Mouse (Mus musculus): ENCODE results near the gene D330020A13Rik. TPM values are rescaled to one million over a fixed set of nuclear protein-coding genes. Genes with fewer than 3 reads are reported as not detected.

D330020A13Rik gene
- total and polyA plus RNA-seq, 2 experiments from 2014 or later = not detected

DNA sequence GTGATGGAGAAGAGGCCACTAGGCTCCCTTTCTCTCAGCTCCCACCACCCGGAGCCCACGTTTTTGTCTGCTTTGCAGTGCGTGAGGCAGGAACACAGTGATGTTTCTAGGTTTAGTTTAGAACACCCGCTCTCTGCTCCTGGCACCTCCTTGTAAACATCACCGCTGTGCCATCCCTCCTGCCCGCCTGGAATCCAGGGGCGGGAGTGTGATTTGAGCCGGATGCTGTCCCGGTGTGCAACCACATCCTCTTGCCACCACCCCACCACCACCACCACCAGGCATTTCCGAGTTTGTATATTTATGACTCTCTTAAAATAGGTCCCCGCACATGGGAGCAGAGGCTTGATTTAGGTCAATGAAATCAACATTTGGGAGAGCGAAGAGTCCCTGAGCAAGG lies 38.5 kb upstream of the D330020A13Rik start:
- DNase-seq = no peak
- no peak overlapping the region for H3K4me2 ChIP-seq (ENCODE audit: low read depth)
- no peak overlapping the region for H3K4me3 ChIP-seq (ENCODE audit: low read depth, low read length)
- H3K27me3 ChIP-seq (ENCODE audit: insufficient read depth, low read length) = no peaks in the 10 kb centered on the region
- no peak for TF ChIP-seq CTCF (IDR thresholded peaks at IDR 0.05; ENCODE audit: low read depth)
- no peak overlapping the region for H3K27ac ChIP-seq (ENCODE audit: low read depth, low read length)
- no peak for ATAC-seq
- no peaks in the 10 kb centered on the region for H3K36me3 ChIP-seq (ENCODE audit: insufficient read depth)
- 91% methylated on average over 12 of the region's 12 CpGs for WGBS
- no peak overlapping the region for H3K9ac ChIP-seq
- no peaks in the 10 kb centered on the region for H3K4me1 ChIP-seq (ENCODE audit: insufficient read depth)
- no peaks in the 10 kb centered on the region for H3K9me3 ChIP-seq (ENCODE audit: low read length)

- TF ChIP-seq CTCF (IDR thresholded peaks at IDR 0.05; ENCODE audit: low read depth) = no peak
- Histone ChIP-seq H3K4me3 (ENCODE audit: low read depth, low read length) (no peak overlapping the region), H3K4me1 (ENCODE audit: insufficient read depth) (no peaks in the 10 kb centered on the region), H3K36me3 (ENCODE audit: insufficient read depth) (no peaks in the 10 kb centered on the region), H3K27me3 (ENCODE audit: insufficient read depth, low read length) (no peaks in the 10 kb centered on the region), H3K9ac (no peak overlapping the region), H3K9me3 (ENCODE audit: low read length) (no peaks in the 10 kb centered on the region), H3K4me2 (ENCODE audit: low read depth) (no peak overlapping the region), H3K27ac (ENCODE audit: low read depth, low read length) (no peak overlapping the region)
- WGBS = 75% methylated on average over 5 of the region's 5 CpGs
- ATAC-seq (no peak), DNase-seq (no peak)
Measured at GRCm38 (mm10) chr6:120256431-120256935, 37.7 kb upstream of the D330020A13Rik start.

GRCm38 (mm10) chr6:120259481-120259880 lies 34.7 kb upstream of the D330020A13Rik start:
- Histone ChIP-seq H3K9me3 (ENCODE audit: low read length) (no peaks in the 10 kb centered on the region), H3K4me3 (ENCODE audit: low read depth, low read length) (no peak overlapping the region), H3K4me1 (ENCODE audit: insufficient read depth) (no peaks in the 10 kb centered on the region), H3K36me3 (ENCODE audit: insufficient read depth) (no peaks in the 10 kb centered on the region), H3K9ac (no peak overlapping the region), H3K27me3 (ENCODE audit: insufficient read depth, low read length) (no peaks in the 10 kb centered on the region), H3K27ac (ENCODE audit: low read depth, low read length) (no peak overlapping the region), H3K4me2 (ENCODE audit: low read depth) (no peak overlapping the region)
- no peak for ATAC-seq
- DNase-seq = no peak
- 36% methylated on average over 9 of the region's 9 CpGs for WGBS
- no peak for TF ChIP-seq CTCF (IDR thresholded peaks at IDR 0.05; ENCODE audit: low read depth)

DNA sequence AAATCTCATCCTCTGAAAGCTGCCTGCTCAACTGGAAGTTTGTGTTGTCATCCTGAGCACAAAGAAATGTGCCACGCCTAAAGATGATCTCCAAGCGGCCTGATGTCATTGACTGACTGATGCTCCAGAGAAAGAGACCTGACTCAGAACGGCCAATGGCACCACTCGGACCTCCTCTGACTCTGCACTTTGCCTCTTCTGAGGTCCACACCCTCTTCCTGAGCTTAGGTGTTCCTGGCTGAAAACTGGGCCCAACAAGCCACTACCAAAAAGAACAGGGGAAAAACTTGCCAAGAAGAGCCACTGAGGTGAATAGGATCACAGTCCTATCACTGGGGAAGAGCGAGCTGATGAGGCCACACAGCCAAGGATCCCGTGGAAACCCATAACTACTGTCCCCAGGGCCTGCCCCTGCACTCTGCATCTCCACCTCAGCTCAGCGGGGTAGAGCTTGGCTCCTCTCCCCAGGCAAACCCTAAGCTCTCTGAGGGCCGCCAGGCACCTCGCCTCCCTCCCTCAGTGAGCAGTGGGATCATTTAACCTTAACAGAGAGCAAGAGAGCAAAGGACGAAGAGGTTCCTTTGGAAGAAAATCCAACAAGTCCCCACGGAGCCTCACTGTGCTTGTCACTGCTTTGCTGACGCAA lies 31.2 kb upstream of the D330020A13Rik start:
- DNase-seq (no peak), ATAC-seq (no peak)
- Histone ChIP-seq H3K27ac (ENCODE audit: low read depth, low read length) (no peak overlapping the region), H3K4me2 (ENCODE audit: low read depth) (no peak overlapping the region), H3K9me3 (ENCODE audit: low read length) (no peaks in the 10 kb centered on the region), H3K27me3 (ENCODE audit: insufficient read depth, low read length) (no peaks in the 10 kb centered on the region), H3K4me3 (ENCODE audit: low read depth, low read length) (no peak overlapping the region), H3K9ac (no peak overlapping the region), H3K4me1 (ENCODE audit: insufficient read depth) (no peaks in the 10 kb centered on the region), H3K36me3 (ENCODE audit: insufficient read depth) (no peaks in the 10 kb centered on the region)
- TF ChIP-seq CTCF (IDR thresholded peaks at IDR 0.05; ENCODE audit: low read depth) = no peak
- 60% methylated on average over 12 of the region's 12 CpGs for WGBS

DNA sequence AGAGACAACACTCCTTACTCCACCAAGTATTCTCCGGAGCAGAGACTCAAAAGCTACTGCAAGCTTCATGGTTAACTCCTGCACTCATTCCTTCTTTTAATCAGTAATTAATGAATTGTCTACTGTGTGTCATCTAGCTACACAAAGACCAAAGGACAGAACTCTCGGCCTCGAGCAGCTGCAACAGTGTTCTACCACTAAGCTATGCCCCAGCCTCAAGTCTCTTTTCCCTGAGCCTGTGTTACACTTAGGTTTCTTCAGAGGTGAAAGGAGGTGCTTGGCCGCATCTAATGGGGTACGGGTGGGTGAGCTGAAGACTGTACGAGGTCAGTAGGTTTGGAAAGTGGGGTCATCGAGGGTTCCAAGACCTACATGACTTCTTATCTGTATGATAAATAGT lies 30.6 kb upstream of the D330020A13Rik start:
- no peak overlapping the region for H3K4me2 ChIP-seq (ENCODE audit: low read depth)
- no peak for TF ChIP-seq CTCF (IDR thresholded peaks at IDR 0.05; ENCODE audit: low read depth)
- no peaks in the 10 kb centered on the region for H3K4me1 ChIP-seq (ENCODE audit: insufficient read depth)
- H3K9me3 ChIP-seq (ENCODE audit: low read length) = no peaks in the 10 kb centered on the region
- WGBS = 82% methylated on average over 7 of the region's 7 CpGs
- no peak overlapping the region for H3K27ac ChIP-seq (ENCODE audit: low read depth, low read length)
- H3K9ac ChIP-seq = no peak overlapping the region
- H3K4me3 ChIP-seq (ENCODE audit: low read depth, low read length) = no peak overlapping the region
- DNase-seq (no peak), ATAC-seq (no peak)
- H3K27me3 ChIP-seq (ENCODE audit: insufficient read depth, low read length) = no peaks in the 10 kb centered on the region
- H3K36me3 ChIP-seq (ENCODE audit: insufficient read depth) = no peaks in the 10 kb centered on the region

GRCm38 (mm10) chr6:120264151-120264550 lies 30.0 kb upstream of the D330020A13Rik start:
- DNase-seq (no peak), ATAC-seq (no peak)
- Histone ChIP-seq H3K4me2 (ENCODE audit: low read depth) (no peak overlapping the region), H3K27ac (ENCODE audit: low read depth, low read length) (no peak overlapping the region), H3K36me3 (ENCODE audit: insufficient read depth) (no peaks in the 10 kb centered on the region), H3K9me3 (ENCODE audit: low read length) (no peaks in the 10 kb centered on the region), H3K4me1 (ENCODE audit: insufficient read depth) (no peaks in the 10 kb centered on the region), H3K9ac (no peak overlapping the region), H3K27me3 (ENCODE audit: insufficient read depth, low read length) (no peaks in the 10 kb centered on the region), H3K4me3 (ENCODE audit: low read depth, low read length) (no peak overlapping the region)
- 80% methylated on average over 6 of the region's 6 CpGs for WGBS
- TF ChIP-seq CTCF (IDR thresholded peaks at IDR 0.05; ENCODE audit: low read depth) = no peak

DNA sequence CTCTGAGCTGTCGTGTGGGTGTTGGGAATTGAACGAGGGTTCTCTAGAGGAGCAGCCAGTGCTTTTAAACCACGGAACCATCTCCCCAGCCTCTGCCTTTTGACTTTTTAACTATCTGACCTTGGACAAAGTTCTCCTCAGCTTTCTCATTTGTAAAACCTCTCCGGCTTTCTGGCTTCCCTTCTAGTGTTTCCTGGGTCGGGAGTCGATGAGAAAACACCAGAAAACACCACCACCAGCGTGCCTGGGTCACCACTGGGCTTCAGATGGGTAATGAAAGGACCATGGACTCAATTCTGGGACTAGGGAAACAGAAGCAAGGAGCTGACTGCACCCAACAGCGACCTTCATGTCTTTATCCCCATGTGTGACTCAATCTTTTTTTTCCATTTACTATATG lies 20.0 kb upstream of the D330020A13Rik start:
- Histone ChIP-seq H3K9ac (no peak overlapping the region), H3K27me3 (ENCODE audit: insufficient read depth, low read length) (no peaks in the 10 kb centered on the region), H3K27ac (ENCODE audit: low read depth, low read length) (no peak overlapping the region), H3K4me3 (ENCODE audit: low read depth, low read length) (no peak overlapping the region), H3K9me3 (ENCODE audit: low read length) (no peaks in the 10 kb centered on the region), H3K4me1 (ENCODE audit: insufficient read depth) (no peaks in the 10 kb centered on the region), H3K4me2 (ENCODE audit: low read depth) (no peak overlapping the region), H3K36me3 (ENCODE audit: insufficient read depth) (no peaks in the 10 kb centered on the region)
- TF ChIP-seq CTCF (IDR thresholded peaks at IDR 0.05; ENCODE audit: low read depth) = no peak
- DNase-seq (no peak), ATAC-seq (no peak)
- 80% methylated on average over 8 of the region's 8 CpGs for WGBS

All from forebrain, postnatal 0 days (tissue).